Mouse (Mus musculus) cerebellum, adult 2 months (tissue): ENCODE results near the gene Yap1.

Experiments used
- CTCF ChIP-seq: fragments of 200-500 bp; IDR thresholded peaks from 2 replicates; pipeline ENCODE4 v1.5.1; 2011; ENCODE audit warnings: low read depth, mild to moderate bottlenecking, control low read depth, low read length, moderate library complexity, borderline replicate concordance; ENCODE audit not compliant: insufficient read depth
- POLR2A ChIP-seq: fragments of 200-500 bp; IDR thresholded peaks from 2 replicates; pipeline ENCODE4 v1.6.1; 2011; ENCODE audit warnings: low read length, control low read depth, borderline replicate concordance; ENCODE audit not compliant: insufficient read depth

DNA sequence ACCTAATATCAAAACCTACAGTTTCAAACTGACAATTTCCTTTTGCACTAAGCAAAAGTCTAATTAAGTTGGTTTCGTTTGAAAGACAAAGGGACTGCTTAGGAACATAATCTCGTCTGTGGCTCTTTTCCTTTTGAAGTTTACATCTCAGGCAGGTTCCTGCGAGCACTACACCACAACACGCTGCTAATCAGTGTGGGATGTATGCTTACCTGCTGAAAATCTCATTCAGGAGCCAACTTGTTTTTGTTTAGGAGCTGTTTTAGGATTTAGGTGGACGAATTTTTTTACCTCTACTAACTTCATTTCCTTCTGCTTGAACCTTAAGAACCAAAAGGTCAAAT is 38.6 kb upstream of the Yap1 start:
- no peak for TF ChIP-seq CTCF
- TF ChIP-seq POLR2A: no peak
